Mouse (Mus musculus) midbrain, embryonic 12.5 days (tissue): ENCODE measurements around the gene Zfp597. TPM values are rescaled to one million over a fixed set of nuclear protein-coding genes. Genes with fewer than 3 reads are reported as not detected.

Experiments
- ATAC-seq: fragments of 200-750 bp; cut with Nextera tagmentation; 2 replicates; pipeline ENCODE4 v1.8.0; 2017; ENCODE audit warnings: low read depth, moderate TSS enrichment, moderate library complexity; ENCODE audit not compliant: low FRiP score
- H3K27ac ChIP-seq: fragments of 300-500 bp; sonication (generic); replicated peaks from 2 replicates; pipeline ENCODE4 v1.5.1; 2016; ENCODE audit warnings: mild to moderate bottlenecking
- H3K27me3 ChIP-seq: fragments of 300-500 bp; sonication (generic); 2 replicates; pipeline ENCODE4 v1.6.1; 2016; ENCODE audit warnings: mild to moderate bottlenecking
- H3K36me3 ChIP-seq: fragments of 300-500 bp; sonication (generic); 2 replicates; pipeline ENCODE4 v1.6.1; 2016
- H3K4me1 ChIP-seq: fragments of 300-500 bp; sonication (generic); 2 replicates; pipeline ENCODE4 v1.6.1; 2016
- H3K4me2 ChIP-seq: fragments of 300-500 bp; sonication (generic); replicated peaks from 2 replicates; pipeline ENCODE4 v1.6.1; 2016; ENCODE audit warnings: mild to moderate bottlenecking, moderate library complexity
- H3K4me3 ChIP-seq: fragments of 300-500 bp; sonication (generic); 2 replicates; pipeline ENCODE4 v1.5.1; 2016; ENCODE audit warnings: mild to moderate bottlenecking
- H3K9ac ChIP-seq: fragments of 300-500 bp; sonication (generic); replicated peaks from 2 replicates; pipeline ENCODE4 v1.6.1; 2016; ENCODE audit warnings: mild to moderate bottlenecking, moderate library complexity
- H3K9me3 ChIP-seq: fragments of 300-500 bp; sonication (generic); 2 replicates; pipeline ENCODE4 v1.6.1; 2016; ENCODE audit warnings: mild to moderate bottlenecking
- WGBS: fragments of 180-500 bp; shearing (Covaris S2); methylation state at CpG from one replicate; pipeline ENCODE4 v1.1.7; 2016; 5-methylcytosine and 5-hydroxymethylcytosine counted together
- polyA plus RNA-seq: library from polyadenylated mRNA; unstranded; fragments of >200 nt; fragmentation: Nextera tagmentation; extraction: Ambion mirVana; gene quantifications from 2 replicates; pipeline ENCODE4 v1.2.1, GENCODE M21; 2016

Gene Zfp597
- polyA plus RNA-seq, 1 experiment from 2014 or later: 13.5 TPM

GRCm38 (mm10) chr16:3896046-3896445, 11.7 kb upstream of the Zfp597 start:
- no peak overlapping the region for H3K9ac ChIP-seq
- H3K36me3 ChIP-seq: peaks cover 54% of the 10 kb centered on the region
- no peak overlapping the region for H3K4me3 ChIP-seq
- ATAC-seq: no peak
- no peaks in the 10 kb centered on the region for H3K4me1 ChIP-seq
- no peaks in the 10 kb centered on the region for H3K9me3 ChIP-seq
- H3K27ac ChIP-seq: no peak overlapping the region
- no peaks in the 10 kb centered on the region for H3K27me3 ChIP-seq
- 94% methylated on average over 6 of the region's 6 CpGs for WGBS
- no peak overlapping the region for H3K4me2 ChIP-seq

- WGBS: 82% methylated on average over 9 of the region's 9 CpGs
- ATAC-seq: no peak
- H3K27me3 ChIP-seq: no peaks in the 10 kb centered on the region
- H3K9ac ChIP-seq: no peak overlapping the region
- H3K27ac ChIP-seq: no peak overlapping the region
- H3K4me2 ChIP-seq: no peak overlapping the region
- H3K36me3 ChIP-seq: peaks cover 47% of the 10 kb centered on the region
- no peaks in the 10 kb centered on the region for H3K4me1 ChIP-seq
- no peaks in the 10 kb centered on the region for H3K9me3 ChIP-seq
- H3K4me3 ChIP-seq: no peak overlapping the region
Observed at GRCm38 (mm10) chr16:3895173-3895792, 10.9 kb upstream of the Zfp597 start.

GRCm38 (mm10) chr16:3893739-3894138, 9.4 kb upstream of the Zfp597 start:
- Histone ChIP-seq H3K9ac (no peak overlapping the region), H3K4me1 (no peaks in the 10 kb centered on the region), H3K36me3 (peaks cover 31% of the 10 kb centered on the region), H3K27ac (no peak overlapping the region), H3K9me3 (no peaks in the 10 kb centered on the region), H3K4me3 (no peak overlapping the region), H3K27me3 (no peaks in the 10 kb centered on the region), H3K4me2 (no peak overlapping the region)
- WGBS: 84% methylated on average over 3 of the region's 3 CpGs
- ATAC-seq: no peak

- ATAC-seq: no peak
- no peak overlapping the region for H3K4me2 ChIP-seq
- H3K9me3 ChIP-seq: no peaks in the 10 kb centered on the region
- H3K27ac ChIP-seq: no peak overlapping the region
- no peak overlapping the region for H3K9ac ChIP-seq
- no peaks in the 10 kb centered on the region for H3K4me1 ChIP-seq
- H3K36me3 ChIP-seq: peaks cover 13% of the 10 kb centered on the region; the same call in 1 of the 2 replicates
- H3K4me3 ChIP-seq: no peak overlapping the region
- 95% methylated on average over 14 of the region's 14 CpGs for WGBS
- H3K27me3 ChIP-seq: no peaks in the 10 kb centered on the region
Observed at GRCm38 (mm10) chr16:3891621-3892295, 7.4 kb upstream of the Zfp597 start.

GRCm38 (mm10) chr16:3885065-3885670, 807 bp upstream of the Zfp597 start:
- 6% methylated on average over 10 of the region's 10 CpGs for WGBS
- ATAC-seq: no peak
- no peaks in the 10 kb centered on the region for H3K9me3 ChIP-seq
- H3K27me3 ChIP-seq: no peaks in the 10 kb centered on the region
- peak overlapping the region; percentile 84 for H3K9ac ChIP-seq
- H3K4me2 ChIP-seq: peak overlapping the region; percentile 69
- peak overlapping the region; percentile 86 for H3K4me3 ChIP-seq
- H3K27ac ChIP-seq: peak overlapping the region; percentile 92
- peaks cover 11% of the 10 kb centered on the region for H3K4me1 ChIP-seq
- no peaks in the 10 kb centered on the region for H3K36me3 ChIP-seq

- H3K4me3 ChIP-seq: no peak overlapping the region
- peaks cover 14% of the 10 kb centered on the region for H3K4me1 ChIP-seq
- H3K4me2 ChIP-seq: no peak overlapping the region
- no peaks in the 10 kb centered on the region for H3K9me3 ChIP-seq
- no peak overlapping the region for H3K27ac ChIP-seq
- no peak overlapping the region for H3K9ac ChIP-seq
- 95% methylated on average over 4 of the region's 4 CpGs for WGBS
- no peaks in the 10 kb centered on the region for H3K27me3 ChIP-seq
- no peak for ATAC-seq
- H3K36me3 ChIP-seq: peaks cover 4% of the 10 kb centered on the region
Observed at GRCm38 (mm10) chr16:3876346-3876745, 8.0 kb downstream of the Zfp597 start.

GRCm38 (mm10) chr16:3872216-3873047, 11.9 kb downstream of the Zfp597 start, which contains the start of gene Naa60:
Gene Naa60 (plus strand): TSS chr16:3872375.
- Histone ChIP-seq H3K9me3 (no peaks in the 10 kb centered on the region), H3K9ac (peak within 1 kb of the TSS; percentile 62), H3K4me1 (peaks cover 17% of the 10 kb centered on the region), H3K27me3 (no peaks in the 10 kb centered on the region), H3K27ac (peak within 1 kb of the TSS; percentile 35; the same call in 1 of the 2 replicates), H3K36me3 (peaks cover 17% of the 10 kb centered on the region; the same call in 1 of the 2 replicates), H3K4me2 (peak within 1 kb of the TSS; percentile 89), H3K4me3 (peak within 1 kb of the TSS; percentile 64)
- ATAC-seq: peak; percentile 98
- WGBS: 5% methylated on average over 47 of the region's 47 CpGs

- no peak; the same call in 1 of the 2 replicates for ATAC-seq
- Histone ChIP-seq H3K9me3 (no peaks in the 10 kb centered on the region), H3K9ac (peak overlapping the region; percentile 62), H3K27ac (peak overlapping the region; percentile 35; the same call in 1 of the 2 replicates), H3K36me3 (peaks cover 21% of the 10 kb centered on the region; the same call in 1 of the 2 replicates), H3K4me3 (peak overlapping the region; percentile 64), H3K27me3 (no peaks in the 10 kb centered on the region), H3K4me2 (peak overlapping the region; percentile 89), H3K4me1 (peaks cover 17% of the 10 kb centered on the region)
- WGBS: 2% methylated on average over 16 of the region's 16 CpGs
Observed at GRCm38 (mm10) chr16:3871815-3872214, 12.5 kb downstream of the Zfp597 start.

- Histone ChIP-seq H3K9me3 (no peaks in the 10 kb centered on the region), H3K36me3 (peaks cover 26% of the 10 kb centered on the region), H3K4me1 (no peaks in the 10 kb centered on the region), H3K4me3 (no peak overlapping the region), H3K9ac (no peak overlapping the region), H3K27ac (no peak overlapping the region), H3K27me3 (no peaks in the 10 kb centered on the region), H3K4me2 (no peak overlapping the region)
- WGBS: 93% methylated on average over 4 of the region's 4 CpGs
- ATAC-seq: no peak
Observed at GRCm38 (mm10) chr16:3859254-3859653, 25.1 kb downstream of the Zfp597 start.

- Histone ChIP-seq H3K4me1 (no peaks in the 10 kb centered on the region), H3K9ac (no peak overlapping the region), H3K27me3 (no peaks in the 10 kb centered on the region), H3K9me3 (no peaks in the 10 kb centered on the region), H3K4me3 (no peak overlapping the region), H3K27ac (no peak overlapping the region), H3K36me3 (peaks cover 4% of the 10 kb centered on the region), H3K4me2 (no peak overlapping the region)
- 82% methylated on average over 1 of the region's 1 CpGs for WGBS
- no peak for ATAC-seq
Observed at GRCm38 (mm10) chr16:3855776-3856175, 28.6 kb downstream of the Zfp597 start.

GRCm38 (mm10) chr16:3854437-3855182, 29.8 kb downstream of the Zfp597 start:
- Histone ChIP-seq H3K4me3 (no peak overlapping the region), H3K27ac (no peak overlapping the region)
- ATAC-seq: no peak

More at GRCm38 (mm10) chr16:3854437-3855182, 29.8 kb downstream of the Zfp597 start:
- 48% methylated on average over 11 of the region's 11 CpGs for WGBS
- Histone ChIP-seq H3K4me1 (no peaks in the 10 kb centered on the region), H3K27me3 (no peaks in the 10 kb centered on the region), H3K9me3 (no peaks in the 10 kb centered on the region), H3K36me3 (no peaks in the 10 kb centered on the region), H3K9ac (no peak overlapping the region), H3K4me2 (no peak overlapping the region)
